Mouse (Mus musculus) liver, postnatal 0 days (tissue): ENCODE measurements at regions not wholly inside any gene's neighbourhood (a gene's known extent, or its start where the extent isn't known, plus 50 kb on each side); places are given as distances from the start of the nearest gene placed in this dataset.

Experiments
- ATAC-seq: fragments of 200-750 bp; cut with Nextera tagmentation; 2 replicates; pipeline ENCODE4 v1.8.0; 2017; ENCODE audit warnings: mild to moderate bottlenecking, moderate library complexity
- DNase-seq: peaks from one replicate; pipeline ENCODE4 v3.0.0-alpha.2; 2016
- H3K27ac ChIP-seq: fragments of 300-500 bp; sonication (generic); 2 replicates; pipeline ENCODE4 v1.5.1; 2014; ENCODE audit warnings: antibody characterized with exemption, moderate library complexity, mild to moderate bottlenecking, low read depth
- H3K27me3 ChIP-seq: fragments of 300-500 bp; sonication (generic); 2 replicates; pipeline ENCODE4 v1.6.1; 2014; ENCODE audit warnings: low read length, control low read depth, mixed read lengths; ENCODE audit not compliant: insufficient read depth
- H3K36me3 ChIP-seq: fragments of 300-500 bp; sonication (generic); replicated peaks from 2 replicates; pipeline ENCODE4 v1.6.1; 2014; ENCODE audit warnings: mild to moderate bottlenecking, control low read depth, low read length, moderate library complexity, mixed read lengths; ENCODE audit not compliant: insufficient read depth
- H3K4me1 ChIP-seq: fragments of 300-500 bp; sonication (generic); 2 replicates; pipeline ENCODE4 v1.6.1; 2014; ENCODE audit warnings: antibody characterized with exemption, mild to moderate bottlenecking, control low read depth; ENCODE audit not compliant: insufficient read depth
- H3K4me2 ChIP-seq: fragments of 300-500 bp; sonication (generic); 2 replicates; pipeline ENCODE4 v1.6.1; 2014; ENCODE audit warnings: low read depth, mild to moderate bottlenecking, low read length, moderate library complexity, mixed read lengths
- H3K4me3 ChIP-seq: fragments of 300-500 bp; sonication (generic); 2 replicates; pipeline ENCODE4 v1.5.1; 2014; ENCODE audit warnings: low read depth, low read length
- H3K9ac ChIP-seq: fragments of 300-500 bp; sonication (generic); replicated peaks from 2 replicates; pipeline ENCODE4 v1.6.1; 2014; ENCODE audit warnings: mild to moderate bottlenecking, moderate library complexity
- H3K9me3 ChIP-seq: fragments of 300-500 bp; sonication (generic); 2 replicates; pipeline ENCODE4 v1.6.1; 2016; ENCODE audit warnings: mild to moderate bottlenecking, control low read depth, low read length, mixed read lengths
- CTCF ChIP-seq: sonication (generic); IDR thresholded peaks from 2 replicates; pipeline ENCODE4 v1.5.1; 2016; ENCODE audit warnings: antibody characterized with exemption, low read depth
- EP300 ChIP-seq: IDR thresholded peaks from 2 replicates; pipeline ENCODE4 v1.6.1; 2016; ENCODE audit warnings: antibody characterized with exemption, low read depth, mild to moderate bottlenecking
- WGBS: fragments of 180-500 bp; shearing (Covaris S2); extraction: QIAGEN DNeasy Blood & Tissue Kit; methylation state at CpG from one replicate; pipeline ENCODE4 v1.1.7; 2014; ENCODE audit not compliant: insufficient replicate concordance; 5-methylcytosine and 5-hydroxymethylcytosine counted together

GRCm38 (mm10) chr17:45823501-45823900 is 89.9 kb upstream of the 1600014C23Rik start:
- no peak for ATAC-seq
- Histone ChIP-seq H3K9ac (no peak overlapping the region), H3K4me2 (no peak overlapping the region), H3K27me3 (no peaks in the 10 kb centered on the region; the same call in 1 of the 2 replicates), H3K4me1 (no peaks in the 10 kb centered on the region; the same call in 1 of the 2 replicates), H3K36me3 (no peaks in the 10 kb centered on the region), H3K4me3 (no peak overlapping the region), H3K9me3 (no peaks in the 10 kb centered on the region), H3K27ac (no peak overlapping the region)
- TF ChIP-seq EP300 (no peak), CTCF (no peak)
- WGBS: 75% methylated on average over 5 of the region's 5 CpGs
- DNase-seq: no peak

- WGBS: 81% methylated on average over 17 of the region's 17 CpGs
- no peak for DNase-seq
- no peaks in the 10 kb centered on the region; the same call in 1 of the 2 replicates for H3K27me3 ChIP-seq
- H3K36me3 ChIP-seq: no peaks in the 10 kb centered on the region
- H3K4me1 ChIP-seq: no peaks in the 10 kb centered on the region; the same call in 1 of the 2 replicates
- no peak for ATAC-seq
- H3K9ac ChIP-seq: no peak overlapping the region
- H3K27ac ChIP-seq: no peak overlapping the region
- TF ChIP-seq EP300: no peak
- TF ChIP-seq CTCF: no peak
- H3K4me2 ChIP-seq: no peak overlapping the region
- no peak overlapping the region for H3K4me3 ChIP-seq
- no peaks in the 10 kb centered on the region for H3K9me3 ChIP-seq
These were observed 88.8 kb upstream of the 1600014C23Rik start for GRCm38 (mm10) chr17:45822427-45822826.

- no peak overlapping the region for H3K9ac ChIP-seq
- 79% methylated on average over 7 of the region's 7 CpGs for WGBS
These were observed 87.7 kb upstream of the 1600014C23Rik start for GRCm38 (mm10) chr17:45821356-45821755.

GRCm38 (mm10) chr17:45819143-45819542 is 85.5 kb upstream of the 1600014C23Rik start:
- no peaks in the 10 kb centered on the region for H3K36me3 ChIP-seq
- no peak overlapping the region for H3K4me2 ChIP-seq
- ATAC-seq: peak; percentile 99
- no peaks in the 10 kb centered on the region; the same call in 1 of the 2 replicates for H3K27me3 ChIP-seq
- no peaks in the 10 kb centered on the region for H3K9me3 ChIP-seq
- H3K27ac ChIP-seq: no peak overlapping the region
- WGBS: 65% methylated on average over 8 of the region's 8 CpGs
- TF ChIP-seq EP300 (no peak), CTCF (no peak)
- DNase-seq: peak; percentile 54
- no peak overlapping the region for H3K9ac ChIP-seq
- H3K4me1 ChIP-seq: no peaks in the 10 kb centered on the region; the same call in 1 of the 2 replicates
- no peak overlapping the region for H3K4me3 ChIP-seq

More at GRCm38 (mm10) chr17:45821356-45821755, 87.7 kb upstream of the 1600014C23Rik start:
- ATAC-seq (no peak), DNase-seq (no peak)
- Histone ChIP-seq H3K4me1 (no peaks in the 10 kb centered on the region; the same call in 1 of the 2 replicates), H3K36me3 (no peaks in the 10 kb centered on the region), H3K27me3 (no peaks in the 10 kb centered on the region; the same call in 1 of the 2 replicates), H3K4me2 (no peak overlapping the region), H3K4me3 (no peak overlapping the region), H3K9me3 (no peaks in the 10 kb centered on the region), H3K27ac (no peak overlapping the region)
- no peak for TF ChIP-seq CTCF
- TF ChIP-seq EP300: no peak

GRCm38 (mm10) chr17:45816566-45816965 is 82.9 kb upstream of the 1600014C23Rik start:
- H3K27ac ChIP-seq: no peak overlapping the region
- 72% methylated on average over 3 of the region's 3 CpGs for WGBS
- no peak for TF ChIP-seq CTCF
- TF ChIP-seq EP300: no peak
- DNase-seq (no peak), ATAC-seq (no peak)
- H3K4me1 ChIP-seq: no peaks in the 10 kb centered on the region; the same call in 1 of the 2 replicates
- no peak overlapping the region for H3K9ac ChIP-seq
- H3K9me3 ChIP-seq: no peaks in the 10 kb centered on the region
- no peaks in the 10 kb centered on the region; the same call in 1 of the 2 replicates for H3K27me3 ChIP-seq
- H3K4me3 ChIP-seq: no peak overlapping the region
- H3K36me3 ChIP-seq: no peaks in the 10 kb centered on the region
- no peak overlapping the region for H3K4me2 ChIP-seq

- ATAC-seq: no peak
- no peak for DNase-seq
- Histone ChIP-seq H3K27me3 (no peaks in the 10 kb centered on the region; the same call in 1 of the 2 replicates), H3K4me1 (no peaks in the 10 kb centered on the region; the same call in 1 of the 2 replicates), H3K9me3 (no peaks in the 10 kb centered on the region), H3K4me2 (no peak overlapping the region), H3K4me3 (no peak overlapping the region), H3K36me3 (no peaks in the 10 kb centered on the region), H3K9ac (no peak overlapping the region), H3K27ac (no peak overlapping the region)
- TF ChIP-seq EP300: no peak
- no peak; the same call in 1 of the 2 replicates for TF ChIP-seq CTCF
- WGBS: 21% methylated on average over 2 of the region's 2 CpGs
These were observed 82.2 kb upstream of the 1600014C23Rik start for GRCm38 (mm10) chr17:45815833-45816232.
